Mouse (Mus musculus): Measurements from ENCODE around the gene Csf3.
"Not testable (repeated sequence)": the region's sequence is repeated elsewhere in the genome, so short reads cannot be mapped to it uniquely, and the experiment has no call there.

Csf3 gene

GRCm38 (mm10) chr11:98696454-98697216 lies 4.4 kb upstream of the Csf3 start:
- DNase-seq (ENCODE audit: low spot score), result no peak

GRCm38 (mm10) chr11:98697225-98697624 lies 3.8 kb upstream of the Csf3 start:
- DNase-seq (ENCODE audit: low spot score), result no peak

- DNase-seq (ENCODE audit: low spot score), result no peak
Observed at GRCm38 (mm10) chr11:98698849-98699640, 2.0 kb upstream of the Csf3 start.

- DNase-seq (ENCODE audit: low spot score), result peak; percentile 60
Observed at GRCm38 (mm10) chr11:98699911-98700310, 1.2 kb upstream of the Csf3 start.

GRCm38 (mm10) chr11:98702323-98702722 lies 1.3 kb downstream of the Csf3 start:
- no peak for DNase-seq (ENCODE audit: low spot score)

GRCm38 (mm10) chr11:98705021-98705420 lies 4.0 kb downstream of the Csf3 start:
- DNase-seq (ENCODE audit: low spot score), result no peak

GRCm38 (mm10) chr11:98707401-98708281 lies 6.6 kb downstream of the Csf3 start:
- DNase-seq (ENCODE audit: low spot score), result no peak

GRCm38 (mm10) chr11:98708282-98708956 lies 7.4 kb downstream of the Csf3 start:
- DNase-seq (ENCODE audit: low spot score), result no peak

- no peak for DNase-seq (ENCODE audit: low spot score)
Observed at GRCm38 (mm10) chr11:98709001-98709741, 8.1 kb downstream of the Csf3 start.

GRCm38 (mm10) chr11:98710416-98711045 lies 9.5 kb downstream of the Csf3 start:
- DNase-seq (ENCODE audit: low spot score), result peak; percentile 68

GRCm38 (mm10) chr11:98711046-98711434 lies 10.0 kb downstream of the Csf3 start:
- no peak for DNase-seq (ENCODE audit: low spot score)

- not testable (repeated sequence) for DNase-seq (ENCODE audit: low spot score)
Observed at GRCm38 (mm10) chr11:98712009-98712408, 10.9 kb downstream of the Csf3 start.

GRCm38 (mm10) chr11:98713703-98714102 lies 12.6 kb downstream of the Csf3 start:
- DNase-seq (ENCODE audit: low spot score), result no peak

- DNase-seq (ENCODE audit: low spot score), result no peak
Observed at GRCm38 (mm10) chr11:98715946-98716345, 14.9 kb downstream of the Csf3 start.

GRCm38 (mm10) chr11:98717904-98718303 lies 16.8 kb downstream of the Csf3 start:
- no peak for DNase-seq (ENCODE audit: low spot score)

- no peak for DNase-seq (ENCODE audit: low spot score)
Observed at GRCm38 (mm10) chr11:98720756-98721155, 19.7 kb downstream of the Csf3 start.

- no peak for DNase-seq (ENCODE audit: low spot score)
Observed at GRCm38 (mm10) chr11:98721458-98722226, 20.6 kb downstream of the Csf3 start.

GRCm38 (mm10) chr11:98723098-98723497 lies 22.0 kb downstream of the Csf3 start:
- DNase-seq (ENCODE audit: low spot score), result no peak

- DNase-seq (ENCODE audit: low spot score), result no peak
Observed at GRCm38 (mm10) chr11:98725926-98726506, 25.0 kb downstream of the Csf3 start.

Measured in spleen, adult 12 weeks (tissue).